In genomic region chr2:94329336-94329735, GRCm38 (mm10) we compare ENCODE assay signal across 27 mouse cellular contexts.
"Had no signal": no experiment of that assay in that cellular context is flagged by ENCODE, and none has a peak within 500 bp of the region (broad histone marks: within the 10 kb centered on the region; RNA-seq: fewer than 3 reads in every experiment).

No protein-coding gene starts in this region.

- ATAC-seq: forebrain, embryonic 13.5 days; forebrain, embryonic 14.5 days; forebrain, embryonic 15.5 days; forebrain, embryonic 16.5 days; forebrain, postnatal 0 days had no signal

- H3K27ac ChIP-seq: embryonic facial prominence, embryonic 10.5 days; embryonic facial prominence, embryonic 12.5 days; embryonic facial prominence, embryonic 13.5 days; embryonic facial prominence, embryonic 15.5 days; forebrain, embryonic 10.5 days; forebrain, embryonic 12.5 days; forebrain, embryonic 13.5 days; forebrain, embryonic 15.5 days; gastrocnemius, adult 2 months had no signal

- H3K9me3 ChIP-seq: embryonic facial prominence, embryonic 10.5 days; embryonic facial prominence, embryonic 12.5 days; embryonic facial prominence, embryonic 13.5 days; embryonic facial prominence, embryonic 15.5 days; forebrain, embryonic 10.5 days; forebrain, embryonic 12.5 days; forebrain, embryonic 13.5 days; forebrain, embryonic 15.5 days had no signal

- H3K9ac ChIP-seq: embryonic facial prominence, embryonic 12.5 days; embryonic facial prominence, embryonic 13.5 days; embryonic facial prominence, embryonic 15.5 days; forebrain, embryonic 12.5 days; forebrain, embryonic 13.5 days; forebrain, embryonic 15.5 days; forebrain, postnatal 0 days had no signal

- DNase-seq: cerebellum, adult 2 months; cerebellum, adult 8-10 months; cerebellum, adult 9-10 months; cerebellum, adult 9-11 months; cerebellum, postnatal 14 days; cerebellum, postnatal 25 days; cerebellum, postnatal 36 days; embryo, embryonic 11 days; forebrain, postnatal 0 days; gastrocnemius, adult 2 months; gastrocnemius, postnatal 10 days; gastrocnemius, postnatal 14 days; gastrocnemius, postnatal 25 days; gastrocnemius, postnatal 36 days; heart, adult 11 months; heart, adult 18-20 months had no signal

- H3K27me3 ChIP-seq: embryonic facial prominence, embryonic 12.5 days; embryonic facial prominence, embryonic 13.5 days; embryonic facial prominence, embryonic 15.5 days; forebrain, embryonic 12.5 days; forebrain, embryonic 13.5 days; forebrain, embryonic 15.5 days had no signal

- H3K4me1 ChIP-seq: embryonic facial prominence, embryonic 10.5 days; embryonic facial prominence, embryonic 12.5 days; embryonic facial prominence, embryonic 13.5 days; embryonic facial prominence, embryonic 15.5 days; forebrain, embryonic 10.5 days; forebrain, embryonic 12.5 days had no signal

- H3K4me2 ChIP-seq: embryonic facial prominence, embryonic 12.5 days; embryonic facial prominence, embryonic 13.5 days; embryonic facial prominence, embryonic 15.5 days; forebrain, embryonic 12.5 days; forebrain, embryonic 13.5 days; forebrain, embryonic 15.5 days had no signal

- H3K4me3 ChIP-seq: embryonic facial prominence, embryonic 10.5 days; embryonic facial prominence, embryonic 12.5 days; embryonic facial prominence, embryonic 13.5 days; embryonic facial prominence, embryonic 15.5 days; erythroblast, embryonic 14.5 days; forebrain, embryonic 10.5 days; forebrain, embryonic 12.5 days; forebrain, embryonic 13.5 days; forebrain, embryonic 15.5 days; gastrocnemius, adult 2 months had no signal
